Mouse (Mus musculus): ENCODE data around the gene Strn4.
A peak's percentile ranks its signal among the peaks of the same experiment; 100 is the strongest.

Strn4 gene

GRCm38 (mm10) chr7:16810920-16811648 lies 4.6 kb upstream of the Strn4 start:
- peak; percentile 32 for DNase-seq (ENCODE audit: low read depth, low spot score)

DNA sequence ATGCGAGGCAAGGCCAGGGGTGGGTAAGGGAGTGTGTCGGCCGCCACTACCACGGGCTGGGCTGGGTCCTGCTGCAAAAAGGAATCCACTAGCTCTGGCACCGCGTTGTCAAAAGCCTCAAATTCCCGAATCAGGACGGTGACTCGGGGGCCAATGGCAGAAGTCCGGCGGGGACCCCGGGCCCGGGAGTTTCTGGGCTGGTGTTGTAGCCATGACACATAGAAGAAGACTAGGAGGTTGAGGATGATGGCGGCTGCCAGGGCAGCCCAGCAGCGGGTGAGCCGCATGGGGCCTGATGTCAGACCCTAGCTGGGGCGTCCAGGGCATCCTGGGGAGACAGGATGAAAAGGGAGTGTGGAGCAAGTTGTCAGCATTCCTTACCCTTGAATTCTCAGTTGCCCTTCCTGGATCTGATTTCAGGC lies 4.0 kb upstream of the Strn4 start:
- DNase-seq (ENCODE audit: low read depth, low spot score): no peak

- DNase-seq (ENCODE audit: low read depth, low spot score): no peak
Measured at GRCm38 (mm10) chr7:16812505-16812904, 3.2 kb upstream of the Strn4 start.

DNA sequence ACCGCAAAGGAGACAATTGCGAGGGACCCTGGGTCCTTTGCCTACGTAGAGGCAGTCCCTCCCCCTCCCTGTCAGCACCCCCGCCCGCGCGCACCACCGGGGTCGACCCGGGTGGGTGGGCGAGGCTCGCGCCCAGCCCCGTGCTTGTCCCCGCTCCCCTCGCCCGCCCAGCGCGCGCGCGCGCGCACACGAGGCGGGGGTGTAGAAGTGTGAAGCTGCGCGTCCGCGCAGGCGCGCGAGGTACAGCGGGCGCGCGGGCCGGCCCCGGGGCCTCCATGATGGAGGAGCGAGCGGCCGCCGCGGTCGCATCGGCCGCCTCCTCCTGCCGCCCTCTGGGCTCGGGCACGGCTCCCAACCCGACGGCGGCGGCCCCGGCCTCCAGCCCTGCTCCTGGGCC lies 387 bp downstream of the Strn4 start:
- peak; percentile 79 for DNase-seq (ENCODE audit: low read depth, low spot score)

DNA sequence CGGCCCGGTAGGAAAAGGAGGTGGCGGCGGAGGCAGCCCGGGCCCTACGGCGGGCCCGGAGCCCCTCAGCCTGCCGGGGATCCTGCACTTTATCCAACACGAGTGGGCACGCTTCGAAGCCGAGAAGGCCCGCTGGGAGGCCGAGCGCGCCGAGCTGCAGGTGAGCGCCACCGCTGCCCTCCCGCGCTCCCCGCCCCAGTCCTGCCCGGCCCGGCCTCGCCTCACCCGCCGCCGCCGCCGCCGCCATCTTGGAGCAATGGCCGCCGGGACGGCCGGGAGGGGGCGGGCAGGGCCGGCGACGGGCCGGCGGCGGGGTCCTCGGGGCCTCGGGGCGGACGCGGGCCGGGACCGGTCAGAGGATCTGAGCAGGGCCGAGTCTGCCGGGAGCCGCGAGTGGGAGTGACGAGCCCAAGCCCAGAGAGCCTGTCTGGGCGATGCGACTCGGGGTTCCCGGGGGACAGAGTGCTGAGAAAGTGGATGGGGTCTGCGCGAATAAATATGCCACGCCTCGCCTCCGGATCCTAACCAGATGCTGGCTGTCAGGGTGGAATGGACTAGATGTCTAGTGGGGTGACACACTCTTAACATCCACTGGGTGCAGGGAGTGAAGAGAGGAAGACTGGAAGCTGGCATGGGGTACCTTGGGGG lies 910 bp downstream of the Strn4 start, which contains the start of gene Fkrp:
Gene Fkrp (minus strand): TSS at position 258 of the 648 bp plus-strand sequence.
- DNase-seq (ENCODE audit: low read depth, low spot score): no peak

DNA sequence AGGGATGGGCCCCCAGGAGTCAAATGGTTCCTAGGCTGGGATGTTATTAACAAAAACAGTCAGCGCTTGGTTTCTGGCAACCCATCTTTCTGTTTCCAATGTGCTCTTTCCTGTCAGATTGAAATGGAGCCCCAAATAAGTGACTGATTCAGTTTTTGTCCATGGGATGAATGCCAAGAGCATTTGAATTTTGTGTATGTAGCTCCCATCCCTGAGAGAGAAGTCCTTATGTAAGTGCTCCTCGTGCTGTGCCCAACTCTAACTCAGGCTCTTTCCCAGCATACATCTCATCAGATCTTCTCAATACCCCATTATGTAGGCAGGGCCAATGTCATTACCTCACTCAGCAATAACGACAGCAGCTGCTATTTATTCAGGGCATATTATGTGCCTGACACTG lies 2.0 kb downstream of the Strn4 start:
- no peak for DNase-seq (ENCODE audit: low read depth, low spot score)

- DNase-seq (ENCODE audit: low read depth, low spot score): no peak
Measured at GRCm38 (mm10) chr7:16819794-16820193, 4.1 kb downstream of the Strn4 start.

GRCm38 (mm10) chr7:16820271-16820763 lies 4.6 kb downstream of the Strn4 start:
- DNase-seq (ENCODE audit: low read depth, low spot score): no peak

GRCm38 (mm10) chr7:16821091-16821490 lies 5.4 kb downstream of the Strn4 start:
- DNase-seq (ENCODE audit: low read depth, low spot score): no peak

- no peak for DNase-seq (ENCODE audit: low read depth, low spot score)
Measured at GRCm38 (mm10) chr7:16821669-16822101, 6.0 kb downstream of the Strn4 start.

DNA sequence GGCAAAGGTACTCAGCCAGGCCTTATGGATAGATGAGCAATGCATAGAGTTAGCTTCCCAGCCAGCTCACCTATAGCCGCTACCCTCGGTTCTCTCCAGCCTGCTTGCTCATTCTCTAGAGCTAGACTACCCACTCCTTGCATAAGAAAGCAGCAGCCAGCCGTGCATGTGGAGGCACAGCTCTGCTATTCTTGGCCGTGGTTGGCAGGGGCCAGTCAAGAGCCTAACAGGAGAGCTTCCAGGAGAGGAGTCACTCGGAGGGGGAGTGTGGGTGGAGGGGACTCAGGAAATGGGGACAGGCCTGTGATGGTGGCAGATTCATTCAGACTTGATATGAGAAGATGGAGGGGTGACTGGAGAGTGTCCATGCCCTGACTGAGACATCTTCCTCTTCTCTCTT lies 8.0 kb downstream of the Strn4 start:
- DNase-seq (ENCODE audit: low read depth, low spot score): no peak

GRCm38 (mm10) chr7:16825785-16826184 lies 10.1 kb downstream of the Strn4 start:
- no peak for DNase-seq (ENCODE audit: low read depth, low spot score)

GRCm38 (mm10) chr7:16826571-16826970 lies 10.9 kb downstream of the Strn4 start:
- no peak for DNase-seq (ENCODE audit: low read depth, low spot score)

DNA sequence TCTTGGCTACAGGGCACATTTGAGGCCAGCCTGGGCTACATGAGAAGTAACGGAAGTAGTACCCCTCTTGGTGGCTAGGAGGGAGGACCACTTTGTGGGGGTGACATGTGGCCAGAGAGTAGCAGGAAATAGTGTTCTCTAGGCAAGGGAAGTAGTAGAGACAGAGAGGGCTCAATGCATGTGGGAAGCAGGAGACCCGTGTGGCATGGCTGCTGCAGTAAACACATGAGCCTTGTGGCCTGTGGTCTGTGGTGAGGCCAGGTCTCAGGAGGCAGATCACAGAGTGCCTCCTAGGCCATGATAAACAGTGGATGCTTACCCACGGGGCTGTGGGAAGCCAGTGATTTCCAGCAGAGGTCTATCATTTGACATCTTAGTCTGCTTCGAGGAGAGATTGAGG lies 11.6 kb downstream of the Strn4 start:
- DNase-seq (ENCODE audit: low read depth, low spot score): no peak

DNA sequence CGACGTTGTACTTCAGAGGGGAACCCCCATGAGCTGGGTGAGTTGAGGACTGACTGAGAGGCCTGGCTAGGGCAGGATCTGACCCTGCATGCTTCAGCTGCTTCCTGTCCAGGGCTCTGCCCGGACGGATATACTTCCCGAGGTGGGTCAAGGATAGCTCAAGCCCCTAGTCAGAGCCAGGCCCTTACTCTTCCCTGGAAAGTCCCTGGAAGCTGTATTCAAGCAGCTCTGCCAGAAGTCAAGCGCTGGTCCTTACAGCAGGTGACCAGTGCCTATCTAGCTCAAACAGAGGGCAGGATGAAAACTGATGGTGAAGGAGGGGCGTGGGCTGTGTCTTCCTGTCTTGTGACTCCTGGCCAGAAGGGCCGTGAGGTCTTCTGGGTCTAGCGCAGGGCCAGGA lies 14.8 kb downstream of the Strn4 start:
- no peak for DNase-seq (ENCODE audit: low read depth, low spot score)

GRCm38 (mm10) chr7:16837916-16838803 lies 22.5 kb downstream of the Strn4 start:
- DNase-seq (ENCODE audit: low read depth, low spot score): no peak

GRCm38 (mm10) chr7:16838804-16839426 lies 23.2 kb downstream of the Strn4 start:
- no peak for DNase-seq (ENCODE audit: low read depth, low spot score)

DNA sequence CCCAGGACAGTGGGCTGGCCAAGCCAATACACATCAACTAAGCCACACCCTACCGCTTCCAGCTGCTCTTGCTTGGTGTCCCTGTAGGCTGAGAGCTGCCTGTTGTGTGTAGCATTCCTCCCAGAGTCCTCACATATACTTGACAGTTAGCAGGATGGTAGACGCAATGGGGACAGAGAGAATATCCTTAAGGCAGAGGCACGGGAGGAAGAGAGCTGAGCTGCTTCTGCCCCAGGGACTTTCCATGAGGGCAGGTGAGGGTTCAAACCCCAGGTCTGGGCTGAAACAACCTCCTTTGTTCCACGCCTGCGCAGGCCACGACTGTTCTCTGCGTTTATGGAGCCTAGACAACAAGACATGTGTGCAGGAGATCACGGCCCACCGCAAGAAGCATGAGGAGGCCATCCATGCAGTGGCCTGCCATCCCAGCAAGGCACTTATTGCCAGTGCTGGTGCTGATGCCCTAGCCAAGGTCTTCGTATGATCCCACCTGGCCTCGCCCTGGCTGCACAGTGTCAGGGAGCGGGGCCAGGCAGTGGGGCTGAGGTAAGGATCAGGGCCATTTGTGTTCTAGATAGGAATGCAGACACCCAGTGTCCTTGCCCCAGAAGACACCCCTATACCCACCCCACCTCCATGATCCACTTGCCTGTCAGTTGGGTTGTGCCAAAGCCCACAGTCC lies 23.9 kb downstream of the Strn4 start:
- DNase-seq (ENCODE audit: low read depth, low spot score): no peak

DNA sequence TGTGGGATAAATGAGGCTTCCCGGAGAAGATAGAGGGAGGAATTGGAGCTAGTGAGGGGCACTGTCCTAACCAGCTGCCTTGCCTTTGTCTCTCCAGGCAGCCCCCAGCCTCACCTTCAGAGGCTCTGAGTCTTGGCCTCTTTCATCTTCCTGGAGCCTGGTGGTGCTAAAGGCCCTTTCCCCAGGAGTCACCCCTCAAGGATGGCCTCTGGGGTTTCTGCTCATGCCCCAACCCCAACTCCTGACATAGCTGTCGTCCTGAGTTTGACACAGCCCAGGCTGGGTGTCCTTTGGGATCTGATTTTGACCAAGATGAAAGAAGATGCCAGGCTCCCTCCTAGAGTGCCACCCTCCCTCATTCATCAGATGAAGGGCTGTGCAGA lies 24.4 kb downstream of the Strn4 start:
- DNase-seq (ENCODE audit: low read depth, low spot score): no peak

DNA sequence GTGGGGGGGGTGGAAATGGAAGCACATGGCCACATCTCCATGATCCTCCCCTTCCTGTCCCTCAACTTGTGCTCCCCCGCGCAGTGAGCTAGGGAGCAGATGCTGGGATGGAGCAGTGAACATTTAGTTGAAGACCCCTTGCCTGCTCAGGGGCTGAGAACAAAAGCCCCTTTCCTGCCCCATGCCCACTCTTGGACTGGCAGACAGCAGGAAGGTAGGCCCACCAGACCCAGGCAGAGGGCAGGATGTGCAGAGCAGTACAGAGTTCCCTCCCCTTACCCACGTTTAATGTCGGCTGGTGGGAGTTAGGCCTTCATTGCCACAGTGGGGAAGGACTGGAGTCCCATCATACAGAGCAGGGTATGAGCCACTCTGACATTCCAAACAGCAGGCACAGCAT lies 25.4 kb downstream of the Strn4 start:
- DNase-seq (ENCODE audit: low read depth, low spot score): no peak

Measured in embryo, embryonic 11.5 days (tissue).